8 mouse cellular contexts compared by ENCODE assay signal in the genomic region with DNA sequence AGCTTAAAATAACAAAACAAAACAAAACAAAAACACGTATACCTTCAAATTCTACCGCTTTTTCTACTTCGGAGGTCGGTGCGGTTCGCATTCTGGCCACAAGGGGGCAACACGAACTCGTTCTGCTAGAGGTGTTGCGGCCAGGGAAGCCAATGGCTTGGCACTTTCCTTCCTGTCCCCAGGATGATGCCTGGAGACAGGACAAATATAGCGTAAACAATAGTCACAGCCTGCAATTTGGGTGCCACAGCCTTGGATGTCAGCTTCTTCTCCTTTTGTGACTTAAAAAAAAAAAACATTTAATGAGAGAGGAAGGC. TPM values are rescaled to one million over a fixed set of nuclear protein-coding genes. Genes with fewer than 3 reads are reported as not detected.
DNase-seq lines count a peak whose midpoint lies in the region; ATAC-seq and TF ChIP-seq lines count a peak whose summit lies in the region.

No protein-coding gene starts in this region.

- DNase-seq in MN1 (ENCODE audit: low spot score), result peak; percentile 11
- peak; percentile 74 to 88 for DNase-seq in cerebellum, adult 2 months
- DNase-seq in forelimb bud, embryonic 11.5 days (ENCODE audit: low read depth, low spot score), result peak; percentile 76
- DNase-seq in hindbrain, embryonic 10.5 days (ENCODE audit: low spot score), result peak; percentile 84
- peak; percentile 49 for DNase-seq in layer of hippocampus, adult 9-10 months (ENCODE audit: low spot score)
- DNase-seq in lung, embryonic 14.5 days, result peak; percentile 88
- peak; percentile 31 for DNase-seq in ovary, adult 18-20 months (ENCODE audit: low spot score)
- peak; percentile 52 to 89 for DNase-seq in urinary bladder, adult 18-20 months (ENCODE audit: low spot score in 2 of 2)

- H3K27ac ChIP-seq in cerebellum, adult 2 months (ENCODE audit: insufficient read depth, low read length), result no peak overlapping the region
- peak overlapping the region; percentile 83 for H3K27ac ChIP-seq in hindbrain, embryonic 10.5 days
- no peak overlapping the region for H3K27ac ChIP-seq in lung, embryonic 14.5 days (ENCODE audit: low read depth)

- under 1% methylated on average over 10 of the region's 10 CpGs for WGBS in cerebellum, adult 2 months
- 3% methylated on average over 10 of the region's 10 CpGs for WGBS in hindbrain, embryonic 10.5 days
- WGBS in lung, embryonic 14.5 days, result under 1% methylated on average over 10 of the region's 10 CpGs

- TF ChIP-seq CTCF in cerebellum, adult 2 months (IDR thresholded peaks at IDR 0.05; ENCODE audit: borderline replicate concordance, insufficient read depth, low read depth, low read length), result peak; percentile 88
- peak; percentile 88 for TF ChIP-seq CTCF in lung, embryonic 14.5 days (IDR thresholded peaks at IDR 0.05; ENCODE audit: low read depth)

- H3K9me3 ChIP-seq in hindbrain, embryonic 10.5 days, result no peaks in the 10 kb centered on the region
- H3K9me3 ChIP-seq in lung, embryonic 14.5 days (ENCODE audit: low read depth, low read length), result no peaks in the 10 kb centered on the region

- H3K4me3 ChIP-seq in cerebellum, adult 2 months (replicated peaks; ENCODE audit: insufficient read depth, low read depth, low read length), result peak overlapping the region; percentile 45
- H3K4me3 ChIP-seq in hindbrain, embryonic 10.5 days, result peak overlapping the region; percentile 41
- peak overlapping the region; percentile 21; the same call in 1 of the 2 replicates for H3K4me3 ChIP-seq in lung, embryonic 14.5 days (ENCODE audit: low read depth, low read length)

- H3K9ac ChIP-seq in lung, embryonic 14.5 days, result no peak overlapping the region

- no peak for TF ChIP-seq POLR2A in cerebellum, adult 2 months (IDR thresholded peaks at IDR 0.05; ENCODE audit: borderline replicate concordance, insufficient read depth, low read length)

- ATAC-seq in lung, embryonic 14.5 days (ENCODE audit: insufficient read depth), result 0 out of 2 replicates have a peak, but pooled peaks have one; percentile 30

- peaks cover 4% of the 10 kb centered on the region; the same call in 1 of the 2 replicates for H3K36me3 ChIP-seq in hindbrain, embryonic 10.5 days
- H3K36me3 ChIP-seq in lung, embryonic 14.5 days (ENCODE audit: insufficient read depth), result no peaks in the 10 kb centered on the region

- no peaks in the 10 kb centered on the region for H3K4me1 ChIP-seq in cerebellum, adult 2 months (ENCODE audit: control insufficient read depth, insufficient read depth, low read length)
- peaks cover 27% of the 10 kb centered on the region for H3K4me1 ChIP-seq in hindbrain, embryonic 10.5 days (replicated peaks)
- no peaks in the 10 kb centered on the region for H3K4me1 ChIP-seq in lung, embryonic 14.5 days (ENCODE audit: insufficient read depth)

- H3K4me2 ChIP-seq in lung, embryonic 14.5 days, result peak overlapping the region; percentile 57

- H3K27me3 ChIP-seq in cerebellum, adult 2 months (ENCODE audit: control insufficient read depth, insufficient read depth, low read length), result no peaks in the 10 kb centered on the region
- H3K27me3 ChIP-seq in hindbrain, embryonic 10.5 days (ENCODE audit: insufficient read depth, poor library complexity, severe bottlenecking), result no peaks in the 10 kb centered on the region
- H3K27me3 ChIP-seq in lung, embryonic 14.5 days (ENCODE audit: insufficient read depth, low read length), result no peaks in the 10 kb centered on the region; the same call in 1 of the 2 replicates

RNA-seq across cellular contexts. Expression of a gene that starts 24.0 kb away (rescaled TPM):
- 7.6 and 7.7 TPM in 2 replicates for polyA plus RNA-seq in cerebellum, adult 2 months (2012; rRNA removed)
- polyA plus RNA-seq in hindbrain, embryonic 10.5 days (2016; fragmentation: Nextera tagmentation; extraction: Ambion mirVana), result 0.14 and 0.18 TPM in 2 replicates
- 0.11 TPM in 1 of 2 replicates, not detected in the other for polyA plus RNA-seq in lung, embryonic 14.5 days (2014; fragmentation: Nextera tagmentation; extraction: Ambion mirVana)

RNA-seq across cellular contexts. Expression of a gene that starts 26.2 kb away (rescaled TPM):
- polyA plus RNA-seq in cerebellum, adult 2 months (2012; rRNA removed), result 7.7 and 8.4 TPM in 2 replicates
- 85.2 and 113 TPM in 2 replicates for polyA plus RNA-seq in hindbrain, embryonic 10.5 days (2016; fragmentation: Nextera tagmentation; extraction: Ambion mirVana)
- 36.6 and 39.5 TPM in 2 replicates for polyA plus RNA-seq in lung, embryonic 14.5 days (2014; fragmentation: Nextera tagmentation; extraction: Ambion mirVana)

Comparison
In these comparisons a context has a peak if more than half of its experiments do, and no peak if none do; other contexts are left out.
1. DNase-seq: peak in every context shown above with its lines; median percentile 88 in lung, embryonic 14.5 days; 84 in hindbrain, embryonic 10.5 days; 81 in cerebellum, adult 2 months; 76 in forelimb bud, embryonic 11.5 days; 70 in urinary bladder, adult 18-20 months; 49 in layer of hippocampus, adult 9-10 months; 31 in ovary, adult 18-20 months; 11 in MN1.